Mouse (Mus musculus): ENCODE measurements around the gene Fads3. TPM values are rescaled to one million over a fixed set of nuclear protein-coding genes. Genes with fewer than 3 reads are reported as not detected.

Gene Fads3
- polyA plus RNA-seq, 1 experiment from 2014 or later, result 5.3 TPM

- Histone ChIP-seq H3K9me3 (replicated peaks) (no peaks in the 10 kb centered on the region), H3K27ac (no peak overlapping the region), H3K4me2 (no peak overlapping the region), H3K9ac (no peak overlapping the region), H3K36me3 (peaks cover 1% of the 10 kb centered on the region; the same call in 1 of the 2 replicates), H3K4me3 (replicated peaks) (no peak overlapping the region), H3K4me1 (replicated peaks) (peaks cover 63% of the 10 kb centered on the region), H3K27me3 (no peaks in the 10 kb centered on the region)
- 63% methylated on average over 1 of the region's 1 CpGs for WGBS (ENCODE audit: insufficient replicate concordance)
- ATAC-seq (ENCODE audit: low read depth) (no peak), DNase-seq (no peak)
These were observed 30.0 kb upstream of the Fads3 start for GRCm38 (mm10) chr19:10011408-10011807.

- H3K27me3 ChIP-seq, result no peaks in the 10 kb centered on the region
- ATAC-seq (ENCODE audit: low read depth) (no peak), DNase-seq (no peak)
- H3K36me3 ChIP-seq, result peaks cover 6% of the 10 kb centered on the region; the same call in 1 of the 2 replicates
- no peak overlapping the region for H3K4me3 ChIP-seq (replicated peaks)
- H3K27ac ChIP-seq, result peak overlapping the region; percentile 99
- H3K9me3 ChIP-seq (replicated peaks), result no peaks in the 10 kb centered on the region
- peaks cover 78% of the 10 kb centered on the region for H3K4me1 ChIP-seq (replicated peaks)
- H3K9ac ChIP-seq, result peak overlapping the region; percentile 95
- peak overlapping the region; percentile 98 for H3K4me2 ChIP-seq
- 67% methylated on average over 6 of the region's 6 CpGs for WGBS (ENCODE audit: insufficient replicate concordance)
These were observed 28.5 kb upstream of the Fads3 start for GRCm38 (mm10) chr19:10012827-10013278.

- Histone ChIP-seq H3K27me3 (no peaks in the 10 kb centered on the region), H3K4me3 (replicated peaks) (peak overlapping the region; percentile 82), H3K9ac (peak overlapping the region; percentile 95), H3K9me3 (replicated peaks) (no peaks in the 10 kb centered on the region), H3K4me2 (peak overlapping the region; percentile 98), H3K36me3 (peaks cover 8% of the 10 kb centered on the region), H3K27ac (peak overlapping the region; percentile 99), H3K4me1 (replicated peaks) (peaks cover 81% of the 10 kb centered on the region)
- ATAC-seq (ENCODE audit: low read depth) (no peak), DNase-seq (no peak)
- 46% methylated on average over 3 of the region's 3 CpGs for WGBS (ENCODE audit: insufficient replicate concordance)
These were observed 28.0 kb upstream of the Fads3 start for GRCm38 (mm10) chr19:10013348-10013747.

GRCm38 (mm10) chr19:10013913-10014312 lies 27.5 kb upstream of the Fads3 start:
- Histone ChIP-seq H3K4me3 (replicated peaks) (peak overlapping the region; percentile 82), H3K9me3 (replicated peaks) (no peaks in the 10 kb centered on the region), H3K36me3 (peaks cover 14% of the 10 kb centered on the region), H3K9ac (peak overlapping the region; percentile 95), H3K27ac (peak overlapping the region; percentile 99), H3K27me3 (no peaks in the 10 kb centered on the region), H3K4me1 (replicated peaks) (peaks cover 86% of the 10 kb centered on the region), H3K4me2 (peak overlapping the region; percentile 98)
- peak; percentile 54 for ATAC-seq (ENCODE audit: low read depth)
- peak; percentile 72 for DNase-seq
- WGBS (ENCODE audit: insufficient replicate concordance), result 11% methylated on average over 5 of the region's 5 CpGs

- peak overlapping the region; percentile 82 for H3K4me3 ChIP-seq (replicated peaks)
These were observed 26.5 kb upstream of the Fads3 start for GRCm38 (mm10) chr19:10014824-10015223.

GRCm38 (mm10) chr19:10015442-10015841 lies 25.9 kb upstream of the Fads3 start:
- H3K9ac ChIP-seq, result peak overlapping the region; percentile 95
- 19% methylated on average over 4 of the region's 4 CpGs for WGBS (ENCODE audit: insufficient replicate concordance)
- ATAC-seq (ENCODE audit: low read depth) (no peak), DNase-seq (no peak)
- H3K4me1 ChIP-seq (replicated peaks), result peaks cover 89% of the 10 kb centered on the region
- H3K9me3 ChIP-seq (replicated peaks), result no peaks in the 10 kb centered on the region
- peak overlapping the region; percentile 82 for H3K4me3 ChIP-seq (replicated peaks)
- H3K4me2 ChIP-seq, result peak overlapping the region; percentile 98
- H3K36me3 ChIP-seq, result peaks cover 28% of the 10 kb centered on the region
- no peaks in the 10 kb centered on the region for H3K27me3 ChIP-seq
- peak overlapping the region; percentile 99 for H3K27ac ChIP-seq

More at GRCm38 (mm10) chr19:10014824-10015223, 26.5 kb upstream of the Fads3 start:
- Histone ChIP-seq H3K27me3 (no peaks in the 10 kb centered on the region), H3K27ac (peak overlapping the region; percentile 99), H3K36me3 (peaks cover 23% of the 10 kb centered on the region), H3K4me2 (peak overlapping the region; percentile 98), H3K4me1 (replicated peaks) (peaks cover 91% of the 10 kb centered on the region), H3K9me3 (replicated peaks) (no peaks in the 10 kb centered on the region), H3K9ac (peak overlapping the region; percentile 95)
- peak; percentile 90 for DNase-seq
- peak; percentile 81 for ATAC-seq (ENCODE audit: low read depth)
- WGBS (ENCODE audit: insufficient replicate concordance), result 19% methylated on average over 13 of the region's 13 CpGs

GRCm38 (mm10) chr19:10016151-10016550 lies 25.2 kb upstream of the Fads3 start:
- Histone ChIP-seq H3K36me3 (peaks cover 35% of the 10 kb centered on the region), H3K9me3 (replicated peaks) (no peaks in the 10 kb centered on the region), H3K4me3 (replicated peaks) (peak overlapping the region; percentile 82), H3K9ac (peak overlapping the region; percentile 95), H3K4me2 (peak overlapping the region; percentile 98), H3K4me1 (replicated peaks) (peaks cover 90% of the 10 kb centered on the region), H3K27ac (peak overlapping the region; percentile 99), H3K27me3 (no peaks in the 10 kb centered on the region)
- 31% methylated on average over 4 of the region's 4 CpGs for WGBS (ENCODE audit: insufficient replicate concordance)
- DNase-seq, result peak; percentile 61
- peak; percentile 44 for ATAC-seq (ENCODE audit: low read depth)

GRCm38 (mm10) chr19:10017637-10018526 lies 23.5 kb upstream of the Fads3 start:
- H3K27me3 ChIP-seq, result no peaks in the 10 kb centered on the region
- WGBS (ENCODE audit: insufficient replicate concordance), result 4% methylated on average over 44 of the region's 44 CpGs
- H3K4me3 ChIP-seq (replicated peaks), result peak overlapping the region; percentile 82
- peak; percentile 80 for ATAC-seq (ENCODE audit: low read depth)
- no peaks in the 10 kb centered on the region for H3K9me3 ChIP-seq (replicated peaks)
- H3K4me1 ChIP-seq (replicated peaks), result peaks cover 91% of the 10 kb centered on the region
- H3K4me2 ChIP-seq, result peak overlapping the region; percentile 98
- H3K27ac ChIP-seq, result peak overlapping the region; percentile 99
- peaks cover 52% of the 10 kb centered on the region for H3K36me3 ChIP-seq
- H3K9ac ChIP-seq, result peak overlapping the region; percentile 95
- DNase-seq, result peak; percentile 96

GRCm38 (mm10) chr19:10018527-10018818 lies 22.9 kb upstream of the Fads3 start:
- no peak for ATAC-seq (ENCODE audit: low read depth)
- no peak for DNase-seq
- H3K36me3 ChIP-seq, result peaks cover 58% of the 10 kb centered on the region
- H3K9ac ChIP-seq, result peak overlapping the region; percentile 95
- no peaks in the 10 kb centered on the region for H3K27me3 ChIP-seq
- H3K4me1 ChIP-seq (replicated peaks), result peaks cover 91% of the 10 kb centered on the region
- no peaks in the 10 kb centered on the region for H3K9me3 ChIP-seq (replicated peaks)
- 6% methylated on average over 3 of the region's 3 CpGs for WGBS (ENCODE audit: insufficient replicate concordance)
- peak overlapping the region; percentile 99 for H3K27ac ChIP-seq
- H3K4me2 ChIP-seq, result peak overlapping the region; percentile 98
- H3K4me3 ChIP-seq (replicated peaks), result peak overlapping the region; percentile 82

- Histone ChIP-seq H3K4me3 (replicated peaks) (peak overlapping the region; percentile 82), H3K36me3 (peaks cover 66% of the 10 kb centered on the region), H3K27me3 (no peaks in the 10 kb centered on the region), H3K4me2 (peak overlapping the region; percentile 98), H3K27ac (peak overlapping the region; percentile 65), H3K9ac (peak overlapping the region; percentile 95), H3K9me3 (replicated peaks) (no peaks in the 10 kb centered on the region), H3K4me1 (replicated peaks) (peaks cover 91% of the 10 kb centered on the region)
- WGBS (ENCODE audit: insufficient replicate concordance), result 72% methylated on average over 4 of the region's 4 CpGs
- ATAC-seq (ENCODE audit: low read depth) (no peak), DNase-seq (no peak)
These were observed 22.1 kb upstream of the Fads3 start for GRCm38 (mm10) chr19:10019214-10019760.

- ATAC-seq (ENCODE audit: low read depth), result no peak
- H3K36me3 ChIP-seq, result peaks cover 87% of the 10 kb centered on the region
- H3K27me3 ChIP-seq, result no peaks in the 10 kb centered on the region
- peak overlapping the region; percentile 3; the same call in 1 of the 2 replicates for H3K9ac ChIP-seq
- H3K27ac ChIP-seq, result peak overlapping the region; percentile 58
- H3K4me3 ChIP-seq (replicated peaks), result no peak overlapping the region
- H3K4me1 ChIP-seq (replicated peaks), result peaks cover 93% of the 10 kb centered on the region
- 68% methylated on average over 2 of the region's 2 CpGs for WGBS (ENCODE audit: insufficient replicate concordance)
- no peaks in the 10 kb centered on the region for H3K9me3 ChIP-seq (replicated peaks)
- DNase-seq, result no peak
- H3K4me2 ChIP-seq, result peak overlapping the region; percentile 25
These were observed 19.4 kb upstream of the Fads3 start for GRCm38 (mm10) chr19:10021981-10022380.

Data from liver, embryonic 13.5 days (tissue).